Mouse (Mus musculus) v-Abl transformed pro-B cells (cell line): ENCODE results near the gene Vmn1r195.
"Not testable (repeated sequence)": the region's sequence is repeated elsewhere in the genome, so short reads cannot be mapped to it uniquely, and the experiment has no call there.

Source experiments
- in situ Hi-C, 2 experiments: fragments of 400-800 bp; cut with MboI; formaldehyde crosslinking; loops; one replicate each; pipeline ENCODE4 v1.15.1; 2025; ENCODE audit not compliant: unreplicated experiment in 2 of 2

The Vmn1r195 gene

GRCm38 (mm10) chr13:22270222-22270621, at the start of gene Vmn1r195:
Gene Vmn1r195, plus strand, starts transcription at chr13:22270522.
- in situ Hi-C loops, result not testable (repeated sequence)

GRCm38 (mm10) chr13:22223060-22223459, 47.3 kb upstream of the Vmn1r195 start, which contains the start of gene Vmn1r193:
Gene Vmn1r193, minus strand, starts transcription at chr13:22223160.
- in situ Hi-C loops, result not testable (repeated sequence)

- in situ Hi-C loops, result no loop called here
Measured at GRCm38 (mm10) chr13:22243915-22244314, 26.4 kb upstream of the Vmn1r195 start, which contains the start of gene Vmn1r194. Gene Vmn1r194, plus strand, starts transcription at chr13:22244215.

- in situ Hi-C loops, result no loop called here
Measured at GRCm38 (mm10) chr13:22271721-22272120, 1.4 kb downstream of the Vmn1r195 start.

GRCm38 (mm10) chr13:22284578-22284977, 14.3 kb downstream of the Vmn1r195 start:
- in situ Hi-C loops, result no loop called here

- in situ Hi-C loops, result no loop called here
Measured at GRCm38 (mm10) chr13:22289620-22290019, 19.3 kb downstream of the Vmn1r195 start, which contains the start of gene Vmn1r196. Gene Vmn1r196, plus strand, starts transcription at chr13:22289920.

- in situ Hi-C loops, result not testable (repeated sequence)
Measured at GRCm38 (mm10) chr13:22308075-22308474, 37.8 kb downstream of the Vmn1r195 start.

GRCm38 (mm10) chr13:22315361-22315760, 45.0 kb downstream of the Vmn1r195 start:
- in situ Hi-C loops, result no loop called here

- in situ Hi-C loops, result no loop called here
Measured at GRCm38 (mm10) chr13:22317366-22317765, 47.0 kb downstream of the Vmn1r195 start.

- in situ Hi-C loops, result no loop called here
Measured at GRCm38 (mm10) chr13:22320091-22320490, 49.8 kb downstream of the Vmn1r195 start.

GRCm38 (mm10) chr13:22324289-22324688, 54.0 kb downstream of the Vmn1r195 start, which contains the start of gene Vmn1r197:
Gene Vmn1r197, plus strand, starts transcription at chr13:22324589.
- in situ Hi-C loops, result no loop called here
